20 mouse cellular contexts compared by ENCODE assay signal in genomic region chr7:99516092-99516813, GRCm38 (mm10). TPM values are rescaled to one million over a fixed set of nuclear protein-coding genes. Genes with fewer than 3 reads are reported as not detected.
A peak's percentile ranks its signal among the peaks of the same experiment; 100 is the strongest.
DNase-seq lines count a peak whose midpoint lies in the region; ATAC-seq and TF ChIP-seq lines count a peak whose summit lies in the region.
"Had no signal": no experiment of that assay in that cellular context is flagged by ENCODE, and none has a peak within 500 bp of the region (broad histone marks: within the 10 kb centered on the region; RNA-seq: fewer than 3 reads in every experiment).

No protein-coding gene starts in this region.

- peak overlapping the region; percentile 74 for H3K27ac ChIP-seq in heart, embryonic 11.5 days (ENCODE audit: low read depth, low read length)
- peak overlapping the region; percentile 76 for H3K27ac ChIP-seq in liver, embryonic 11.5 days (ENCODE audit: low read depth, low read length)
- no peak overlapping the region for H3K27ac ChIP-seq in liver, postnatal 0 days (ENCODE audit: low read depth)
- H3K27ac ChIP-seq: forebrain, embryonic 12.5 days; hindbrain, embryonic 15.5 days; kidney, postnatal 0 days; left cerebral cortex, adult 2 months; lung, embryonic 15.5 days had no signal

- H3K9ac ChIP-seq in heart, embryonic 11.5 days (ENCODE audit: low read depth, low read length), result no peak overlapping the region
- H3K9ac ChIP-seq in liver, embryonic 11.5 days (ENCODE audit: low read depth, low read length), result peak overlapping the region; percentile 38
- H3K9ac ChIP-seq in liver, postnatal 0 days (replicated peaks), result no peak overlapping the region
- H3K9ac ChIP-seq: forebrain, embryonic 12.5 days; hindbrain, embryonic 15.5 days; lung, embryonic 15.5 days had no signal

- TF ChIP-seq EP300 in liver, postnatal 0 days (IDR thresholded peaks at IDR 0.05; ENCODE audit: low read depth), result no peak

- peak overlapping the region; percentile 17 for H3K4me2 ChIP-seq in heart, embryonic 11.5 days
- H3K4me2 ChIP-seq in liver, embryonic 11.5 days, result peak overlapping the region; percentile 42
- H3K4me2 ChIP-seq in liver, postnatal 0 days (ENCODE audit: low read depth, low read length), result no peak overlapping the region
- H3K4me2 ChIP-seq: forebrain, embryonic 12.5 days; hindbrain, embryonic 15.5 days; lung, embryonic 15.5 days had no signal

- intact Hi-C loops in heart, postnatal 10 days (cut with DNase I), result no loop called here

- TF ChIP-seq CTCF in liver, postnatal 0 days (IDR thresholded peaks at IDR 0.05; ENCODE audit: low read depth), result no peak

- peaks cover 13% of the 10 kb centered on the region for H3K4me1 ChIP-seq in heart, embryonic 11.5 days (ENCODE audit: control insufficient read depth, insufficient read depth, low read length)
- H3K4me1 ChIP-seq in liver, embryonic 11.5 days (replicated peaks; ENCODE audit: control insufficient read depth, insufficient read depth, low read length), result peaks cover 20% of the 10 kb centered on the region
- peaks cover 11% of the 10 kb centered on the region for H3K4me1 ChIP-seq in liver, postnatal 0 days (ENCODE audit: insufficient read depth)
- H3K4me1 ChIP-seq: forebrain, embryonic 12.5 days; hindbrain, embryonic 15.5 days had no signal

- WGBS in heart, embryonic 11.5 days (ENCODE audit: insufficient replicate concordance), result 51% methylated on average over 9 of the region's 9 CpGs
- WGBS in liver, embryonic 11.5 days, result 60% methylated on average over 9 of the region's 9 CpGs
- 62% methylated on average over 9 of the region's 9 CpGs for WGBS in liver, postnatal 0 days (ENCODE audit: insufficient replicate concordance)

- H3K4me3 ChIP-seq in heart, embryonic 11.5 days (ENCODE audit: low read depth, low read length), result no peak overlapping the region
- H3K4me3 ChIP-seq in liver, embryonic 11.5 days (ENCODE audit: low read depth, low read length), result 0 out of 2 replicates have a peak overlapping the region, but pooled peaks have one; percentile 11
- H3K4me3 ChIP-seq in liver, postnatal 0 days (ENCODE audit: low read depth, low read length), result no peak overlapping the region
- H3K4me3 ChIP-seq: forebrain, embryonic 12.5 days; hindbrain, embryonic 15.5 days; left cerebral cortex, adult 2 months; lung, embryonic 15.5 days had no signal

- no peak; the same call in 1 of the 2 replicates for ATAC-seq in heart, embryonic 11.5 days (replicated peaks; ENCODE audit: insufficient number of reproducible peaks, low FRiP score, low TSS enrichment)
- ATAC-seq in liver, embryonic 11.5 days (replicated peaks; ENCODE audit: low FRiP score), result peak; percentile 69
- no peak for ATAC-seq in liver, postnatal 0 days
- peak; percentile 51 for ATAC-seq in megakaryocyte-erythroid progenitor cell, adult 5-6 weeks (replicated peaks; ENCODE audit: low FRiP score, low TSS enrichment, poor library complexity, severe bottlenecking)

- H3K27me3 ChIP-seq in heart, embryonic 11.5 days (ENCODE audit: control insufficient read depth, insufficient read depth, low read length), result no peaks in the 10 kb centered on the region
- no peaks in the 10 kb centered on the region for H3K27me3 ChIP-seq in liver, embryonic 11.5 days (replicated peaks; ENCODE audit: control insufficient read depth, insufficient read depth, low read length)
- H3K27me3 ChIP-seq in liver, postnatal 0 days (ENCODE audit: insufficient read depth, low read length), result no peaks in the 10 kb centered on the region
- H3K27me3 ChIP-seq: forebrain, embryonic 12.5 days; hindbrain, embryonic 15.5 days; lung, embryonic 15.5 days had no signal

- H3K9me3 ChIP-seq in heart, embryonic 11.5 days (replicated peaks; ENCODE audit: control insufficient read depth, low read length), result no peaks in the 10 kb centered on the region
- H3K9me3 ChIP-seq in liver, embryonic 11.5 days (ENCODE audit: control insufficient read depth, low read length), result no peaks in the 10 kb centered on the region
- H3K9me3 ChIP-seq in liver, postnatal 0 days (ENCODE audit: low read length), result no peaks in the 10 kb centered on the region
- H3K9me3 ChIP-seq: forebrain, embryonic 12.5 days; hindbrain, embryonic 15.5 days; lung, embryonic 15.5 days had no signal

- no peaks in the 10 kb centered on the region for H3K36me3 ChIP-seq in heart, embryonic 11.5 days (ENCODE audit: control insufficient read depth, insufficient read depth, low read length)
- no peaks in the 10 kb centered on the region for H3K36me3 ChIP-seq in liver, embryonic 11.5 days (ENCODE audit: control insufficient read depth, insufficient read depth, low read length)
- no peaks in the 10 kb centered on the region for H3K36me3 ChIP-seq in liver, postnatal 0 days (replicated peaks; ENCODE audit: insufficient read depth, low read length)
- H3K36me3 ChIP-seq: forebrain, embryonic 12.5 days; hindbrain, embryonic 15.5 days; lung, embryonic 15.5 days had no signal

- peak; percentile 20 for DNase-seq in adrenal gland, adult 2 months
- DNase-seq in adrenal gland, postnatal 10 days, result no peak
- no peak for DNase-seq in heart, postnatal 10 days
- no peak for DNase-seq in liver, embryonic 11.5 days (ENCODE audit: low spot score)
- no peak for DNase-seq in liver, postnatal 0 days
- DNase-seq in layer of hippocampus, adult 8-10 months (ENCODE audit: low spot score in 2 of 2), result no peak
- DNase-seq: adrenal gland, postnatal 25 days; gastrocnemius, postnatal 36 days; midbrain, embryonic 14.5 days; retina, postnatal 1 day; right cerebral cortex, postnatal 4 days; thymus, postnatal 4 days had no signal

RNA-seq across cellular contexts. Expression of gene Arrb1, which starts 19.0 kb away (rescaled TPM):
- total RNA-seq in adrenal gland, adult 2 months (2021), result 10 to 100 TPM; 38.7 to 62.2 TPM
- polyA plus RNA-seq in adrenal gland, adult 2 months (2012; rRNA removed), result 19.0 and 19.3 TPM in 2 replicates
- 10 to 100 TPM; 46.2 to 56.8 TPM for total RNA-seq in adrenal gland, postnatal 10 days (2021)
- 4.9 and 5.3 TPM in 2 replicates for polyA plus RNA-seq in heart, embryonic 11.5 days (2014; fragmentation: Nextera tagmentation; extraction: Ambion mirVana)
- total RNA-seq in heart, postnatal 10 days (2021), result 10 to 100 TPM; 25.0 to 33.3 TPM
- polyA plus RNA-seq in liver, embryonic 11.5 days (2014; fragmentation: Nextera tagmentation; extraction: Ambion mirVana), result 27.9 and 28.9 TPM in 2 replicates
- polyA plus RNA-seq in liver, postnatal 0 days (2015; fragmentation: Nextera tagmentation; extraction: Ambion mirVana), result 20.1 and 21.8 TPM in 2 replicates
- 59.0 and 91.0 TPM in 2 replicates for total RNA-seq in megakaryocyte-erythroid progenitor cell, adult 5-6 weeks (2014; fragmentation: Nextera tagmentation)
- total RNA-seq in megakaryocyte-erythroid progenitor cell, adult 5-6 weeks (2017), result 70.4 and 96.2 TPM in 2 replicates
- 100 to 1,000 TPM; 138 to 175 (median 160) TPM for total RNA-seq in layer of hippocampus, adult 8-10 months (2022)

RNA-seq across cellular contexts. Expression of gene Rps3, which starts 32.7 kb away (rescaled TPM):
- total RNA-seq in adrenal gland, adult 2 months (2021), result 100 to 1,000 TPM; 414 to 589 TPM
- 80.7 and 95.4 TPM in 2 replicates for polyA plus RNA-seq in adrenal gland, adult 2 months (2012; rRNA removed)
- 100 to 1,000 TPM; 554 to 575 TPM for total RNA-seq in adrenal gland, postnatal 10 days (2021)
- 591 and 608 TPM in 2 replicates for polyA plus RNA-seq in heart, embryonic 11.5 days (2014; fragmentation: Nextera tagmentation; extraction: Ambion mirVana)
- 100 to 1,000 TPM; 380 to 408 TPM for total RNA-seq in heart, postnatal 10 days (2021)
- polyA plus RNA-seq in liver, embryonic 11.5 days (2014; fragmentation: Nextera tagmentation; extraction: Ambion mirVana), result 934 and 944 TPM in 2 replicates
- 472 TPM in 2 replicates for polyA plus RNA-seq in liver, postnatal 0 days (2015; fragmentation: Nextera tagmentation; extraction: Ambion mirVana)
- 1,003 and 1,349 TPM in 2 replicates for total RNA-seq in megakaryocyte-erythroid progenitor cell, adult 5-6 weeks (2014; fragmentation: Nextera tagmentation)
- 1,982 and 2,496 TPM in 2 replicates for total RNA-seq in megakaryocyte-erythroid progenitor cell, adult 5-6 weeks (2017)
- total RNA-seq in layer of hippocampus, adult 8-10 months (2022), result 100 to 1,000 TPM; 222 to 342 (median 280) TPM

RNA-seq across cellular contexts. Expression of gene Klhl35, which starts 50.4 kb away (rescaled TPM):
- under 1 TPM in 1 of 2 experiments, not detected in 1; 0.59 TPM for total RNA-seq in adrenal gland, adult 2 months (2021)
- 1.3 TPM in 2 replicates for polyA plus RNA-seq in adrenal gland, adult 2 months (2012; rRNA removed)
- 1 to 10 TPM in 1 of 2 experiments, under 1 TPM in 1; 0.99 to 1.2 TPM for total RNA-seq in adrenal gland, postnatal 10 days (2021)
- polyA plus RNA-seq in heart, embryonic 11.5 days (2014; fragmentation: Nextera tagmentation; extraction: Ambion mirVana), result 0.77 and 1.0 TPM in 2 replicates
- total RNA-seq in heart, postnatal 10 days (2021), result under 1 TPM; 0.35 to 0.62 TPM
- polyA plus RNA-seq in liver, embryonic 11.5 days (2014; fragmentation: Nextera tagmentation; extraction: Ambion mirVana), result 0.23 and 0.32 TPM in 2 replicates
- polyA plus RNA-seq in liver, postnatal 0 days (2015; fragmentation: Nextera tagmentation; extraction: Ambion mirVana), result 0.35 and 0.37 TPM in 2 replicates
- total RNA-seq in megakaryocyte-erythroid progenitor cell, adult 5-6 weeks (2014; fragmentation: Nextera tagmentation), result 2.1 TPM in 1 of 2 replicates, not detected in the other
- total RNA-seq in megakaryocyte-erythroid progenitor cell, adult 5-6 weeks (2017), result 0.65 TPM in 1 of 2 replicates, not detected in the other
- total RNA-seq in layer of hippocampus, adult 8-10 months (2022), result 1 to 10 TPM; 1.2 to 4.2 (median 2.5) TPM
- total RNA-seq: gastrocnemius, postnatal 36 days; neutrophil, adult 5-6 weeks had no signal

Comparison
In these comparisons a context has a peak if more than half of its experiments do, and no peak if none do; other contexts are left out.
1. ATAC-seq: peak in liver, embryonic 11.5 days (single experiment) and megakaryocyte-erythroid progenitor cell, adult 5-6 weeks (single experiment); none in heart, embryonic 11.5 days (single experiment) and liver, postnatal 0 days (single experiment).